Mouse (Mus musculus) layer of hippocampus, postnatal 10 days (tissue): ENCODE measurements around the gene Cep112. TPM values are rescaled to one million over a fixed set of nuclear protein-coding genes. Genes with fewer than 3 reads are reported as not detected.
"Not testable (repeated sequence)": the region's sequence is repeated elsewhere in the genome, so short reads cannot be mapped to it uniquely, and the experiment has no call there.

ENCODE experiments used
- DNase-seq, 2 experiments: peaks; one replicate each; pipeline ENCODE4 v3.0.0; 2021; ENCODE audit warnings: low spot score in 2 of 2
- total RNA-seq, 2 experiments: library from RNA; stranded (reverse); gene quantifications; 2 replicates each; pipeline ENCODE4 v1.2.3; 2021

The Cep112 gene
- total RNA-seq, 2 experiments from 2014 or later = 16.1 to 19.6 TPM

GRCm38 (mm10) chr11:108865746-108866145 lies 440.8 kb downstream of the Cep112 start:
- no peak for DNase-seq

GRCm38 (mm10) chr11:108867538-108867937 lies 442.5 kb downstream of the Cep112 start:
- DNase-seq = no peak

- not testable (repeated sequence) for DNase-seq
These were observed 446.3 kb downstream of the Cep112 start for GRCm38 (mm10) chr11:108871284-108871683.

GRCm38 (mm10) chr11:108871748-108872147 lies 446.8 kb downstream of the Cep112 start:
- no peak for DNase-seq

GRCm38 (mm10) chr11:108876633-108877205 lies 451.7 kb downstream of the Cep112 start:
- DNase-seq = no peak

GRCm38 (mm10) chr11:108877520-108877919 lies 452.5 kb downstream of the Cep112 start:
- DNase-seq = no peak

GRCm38 (mm10) chr11:108880546-108880945 lies 455.6 kb downstream of the Cep112 start:
- no peak for DNase-seq

GRCm38 (mm10) chr11:108881662-108882061 lies 456.7 kb downstream of the Cep112 start:
- DNase-seq = no peak

GRCm38 (mm10) chr11:108885276-108885896 lies 460.4 kb downstream of the Cep112 start:
- DNase-seq = no peak

- DNase-seq = no peak
These were observed 461.1 kb downstream of the Cep112 start for GRCm38 (mm10) chr11:108886060-108886459.

GRCm38 (mm10) chr11:108889121-108889520 lies 464.1 kb downstream of the Cep112 start:
- peak; percentile 48 to 51 for DNase-seq

- DNase-seq = no peak
These were observed 465.6 kb downstream of the Cep112 start for GRCm38 (mm10) chr11:108890544-108890943.

- DNase-seq = peak in 1 of 2 experiments; percentile 44
These were observed 466.3 kb downstream of the Cep112 start for GRCm38 (mm10) chr11:108891111-108891870.

GRCm38 (mm10) chr11:108891871-108892380 lies 466.9 kb downstream of the Cep112 start:
- no peak for DNase-seq

- DNase-seq = no peak
These were observed 467.4 kb downstream of the Cep112 start for GRCm38 (mm10) chr11:108892406-108892805.

- no peak for DNase-seq
These were observed 468.3 kb downstream of the Cep112 start for GRCm38 (mm10) chr11:108893232-108893790.

- no peak for DNase-seq
These were observed 469.0 kb downstream of the Cep112 start for GRCm38 (mm10) chr11:108893855-108894510.

- no peak for DNase-seq
These were observed 472.0 kb downstream of the Cep112 start for GRCm38 (mm10) chr11:108897034-108897433.

- no peak for DNase-seq
These were observed 473.1 kb downstream of the Cep112 start for GRCm38 (mm10) chr11:108898063-108898462.

GRCm38 (mm10) chr11:108898483-108898882 lies 473.5 kb downstream of the Cep112 start:
- no peak for DNase-seq
